Comparison of ENCODE assay signal across 12 mouse cellular contexts in the genomic region with DNA sequence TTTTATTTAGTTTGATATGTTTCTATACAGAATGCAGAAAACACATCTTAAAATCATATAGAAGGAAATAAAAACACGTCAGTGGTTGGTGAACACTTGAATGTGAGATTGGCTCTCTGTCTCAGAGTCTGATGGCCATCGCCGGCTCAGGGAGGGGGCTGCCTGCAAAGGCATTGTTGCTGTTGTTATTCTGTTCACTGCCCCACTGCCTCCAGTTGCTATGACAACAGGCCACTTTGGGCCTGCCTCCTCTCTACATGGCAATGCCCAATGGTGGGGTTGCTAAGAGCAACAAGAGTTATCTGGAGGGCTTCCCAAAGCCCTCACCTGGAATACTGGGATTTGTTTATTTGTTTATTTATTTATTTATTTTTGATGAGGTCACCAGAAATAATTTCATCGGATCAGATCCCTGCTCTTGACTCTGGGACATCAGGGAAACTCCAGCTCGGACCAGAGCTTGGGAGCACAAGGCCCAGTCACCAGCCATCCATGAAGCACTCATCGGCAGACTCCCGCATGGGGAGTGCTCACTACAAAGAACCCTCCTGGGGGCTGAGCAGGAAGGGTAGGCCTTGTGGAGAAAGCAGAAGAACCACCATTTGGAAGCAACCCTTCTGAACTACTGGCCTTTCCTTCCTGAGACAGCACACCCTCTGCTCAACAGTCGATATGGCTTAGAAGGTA. TPM values are rescaled to one million over a fixed set of nuclear protein-coding genes. Genes with fewer than 3 reads are reported as not detected.
A peak's percentile ranks its signal among the peaks of the same experiment; 100 is the strongest.
DNase-seq lines count a peak whose midpoint lies in the region; ATAC-seq and TF ChIP-seq lines count a peak whose summit lies in the region.
"Had no signal": no experiment of that assay in that cellular context is flagged by ENCODE, and none has a peak within 500 bp of the region (broad histone marks: within the 10 kb centered on the region; RNA-seq: fewer than 3 reads in every experiment).

No protein-coding gene starts in this region.

- no peak overlapping the region for H3K4me3 ChIP-seq in forebrain, postnatal 0 days (ENCODE audit: low read depth, low read length)
- H3K4me3 ChIP-seq in midbrain, embryonic 14.5 days (replicated peaks; ENCODE audit: low read depth, low read length): no peak overlapping the region
- H3K4me3 ChIP-seq: embryonic facial prominence, embryonic 12.5 days had no signal

- 32% methylated on average over 8 of the region's 8 CpGs for WGBS in forebrain, postnatal 0 days
- 10% methylated on average over 8 of the region's 8 CpGs for WGBS in midbrain, embryonic 14.5 days

- no peaks in the 10 kb centered on the region for H3K27me3 ChIP-seq in forebrain, postnatal 0 days (ENCODE audit: insufficient read depth, low read length)
- H3K27me3 ChIP-seq in midbrain, embryonic 14.5 days (ENCODE audit: control insufficient read depth, insufficient read depth, low read length): no peaks in the 10 kb centered on the region
- H3K27me3 ChIP-seq: CH12.LX; embryonic facial prominence, embryonic 12.5 days had no signal

- no peak overlapping the region for H3K4me2 ChIP-seq in forebrain, postnatal 0 days (ENCODE audit: low read depth)
- H3K4me2 ChIP-seq in midbrain, embryonic 14.5 days (ENCODE audit: low read length): 0 out of 2 replicates have a peak overlapping the region, but pooled peaks have one; percentile 13
- H3K4me2 ChIP-seq: embryonic facial prominence, embryonic 12.5 days had no signal

- ATAC-seq in forebrain, postnatal 0 days: peak; percentile 32; the same call in 1 of the 2 replicates
- ATAC-seq in midbrain, embryonic 14.5 days (ENCODE audit: low FRiP score, low TSS enrichment): peak; percentile 70
- no peak for ATAC-seq in activated CD4-positive, CD25-positive, alpha-beta regulatory T cell, adult 4 months

- no peak overlapping the region for H3K9ac ChIP-seq in forebrain, postnatal 0 days
- no peak overlapping the region for H3K9ac ChIP-seq in midbrain, embryonic 14.5 days (replicated peaks; ENCODE audit: low read length)
- H3K9ac ChIP-seq: embryonic facial prominence, embryonic 12.5 days; liver, embryonic 14.5 days had no signal

- no peak for TF ChIP-seq CTCF in forebrain, postnatal 0 days (IDR thresholded peaks at IDR 0.05; ENCODE audit: low read depth)

- H3K9me3 ChIP-seq in forebrain, postnatal 0 days (ENCODE audit: low read length): no peaks in the 10 kb centered on the region
- no peaks in the 10 kb centered on the region for H3K9me3 ChIP-seq in midbrain, embryonic 14.5 days (ENCODE audit: control insufficient read depth, low read length)
- H3K9me3 ChIP-seq: embryonic facial prominence, embryonic 12.5 days had no signal

- peaks cover 4% of the 10 kb centered on the region; the same call in 1 of the 2 replicates for H3K4me1 ChIP-seq in forebrain, postnatal 0 days (ENCODE audit: insufficient read depth)
- H3K4me1 ChIP-seq in midbrain, embryonic 14.5 days (ENCODE audit: control insufficient read depth, insufficient read depth, low read length): peaks cover 23% of the 10 kb centered on the region

- H3K36me3 ChIP-seq in forebrain, postnatal 0 days (ENCODE audit: insufficient read depth): peaks cover 33% of the 10 kb centered on the region
- H3K36me3 ChIP-seq in midbrain, embryonic 14.5 days (ENCODE audit: control insufficient read depth, insufficient read depth, low read length): peaks cover 29% of the 10 kb centered on the region

- peak overlapping the region; percentile 29; the same call in 1 of the 2 replicates for H3K27ac ChIP-seq in forebrain, postnatal 0 days (ENCODE audit: low read depth, low read length)
- peak overlapping the region; percentile 81 for H3K27ac ChIP-seq in midbrain, embryonic 14.5 days (replicated peaks; ENCODE audit: low read depth, low read length)
- H3K27ac ChIP-seq: embryonic facial prominence, embryonic 12.5 days; liver, embryonic 14.5 days had no signal

- DNase-seq in R1 (ENCODE audit: low read depth, low spot score): peak; percentile 82
- DNase-seq in brain, embryonic 18.5 days (ENCODE audit: low read depth, low spot score): peak; percentile 16
- peak; percentile 46 for DNase-seq in forebrain, postnatal 0 days
- DNase-seq in midbrain, embryonic 14.5 days: peak; percentile 84
- no peak for DNase-seq in cerebellum, postnatal 25 days
- DNase-seq in gastrocnemius, postnatal 14 days: no peak
- DNase-seq: kidney, postnatal 14 days; thymus, postnatal 4 days had no signal

- intact Hi-C loops in gastrocnemius, postnatal 14 days (cut with DNase I; ENCODE audit: low total_unique reads): loop anchor here (5.0 kb wide), 1 partner anchor 82 kb away; no protein-coding TSS in a partner anchor

RNA-seq across cellular contexts. Expression of a gene that starts 14.8 kb away (rescaled TPM):
- 27.4 and 34.1 TPM in 2 replicates for total RNA-seq in forebrain, postnatal 0 days (2014; rRNA removed)
- 3.0 and 5.5 TPM in 2 replicates for polyA plus RNA-seq in forebrain, postnatal 0 days (2015; fragmentation: Nextera tagmentation; extraction: Ambion mirVana)
- 14.2 and 14.7 TPM in 2 replicates for polyA plus RNA-seq in midbrain, embryonic 14.5 days (2014; fragmentation: Nextera tagmentation; extraction: Ambion mirVana)
- under 1 TPM; 0.33 to 0.73 TPM for polyA plus RNA-seq in activated CD4-positive, CD25-positive, alpha-beta regulatory T cell, adult 4 months (2017; shearing (Covaris generic))
- total RNA-seq in gastrocnemius, postnatal 14 days (2021): under 1 TPM; 0.11 to 0.29 TPM

RNA-seq across cellular contexts. Expression of a gene that starts 58.7 kb away (rescaled TPM):
- 86.9 and 114 TPM in 2 replicates for total RNA-seq in forebrain, postnatal 0 days (2014; rRNA removed)
- polyA plus RNA-seq in forebrain, postnatal 0 days (2015; fragmentation: Nextera tagmentation; extraction: Ambion mirVana): 64.3 and 77.4 TPM in 2 replicates
- polyA plus RNA-seq in midbrain, embryonic 14.5 days (2014; fragmentation: Nextera tagmentation; extraction: Ambion mirVana): 49.3 and 64.2 TPM in 2 replicates
- 1 to 10 TPM; 2.1 to 3.3 TPM for polyA plus RNA-seq in activated CD4-positive, CD25-positive, alpha-beta regulatory T cell, adult 4 months (2017; shearing (Covaris generic))
- total RNA-seq in gastrocnemius, postnatal 14 days (2021): 100 to 1,000 TPM; 232 to 238 TPM

Comparison
In these comparisons a context has a peak if more than half of its experiments do, and no peak if none do; other contexts are left out.
1. DNase-seq: peak in R1 (single experiment), brain, embryonic 18.5 days (single experiment), forebrain, postnatal 0 days (single experiment) and midbrain, embryonic 14.5 days (single experiment); none in cerebellum, postnatal 25 days (0 of 2) and gastrocnemius, postnatal 14 days (single experiment).
2. RNA of a gene that starts 58.7 kb away (polyA plus RNA-seq): 64.3 to 77.4 TPM in forebrain, postnatal 0 days and 49.3 to 64.2 TPM in midbrain, embryonic 14.5 days; 2.1 to 3.3 TPM in activated CD4-positive, CD25-positive, alpha-beta regulatory T cell, adult 4 months; every median in the first group is over 10 times any median in the second.